Mouse (Mus musculus) hindbrain, embryonic 16.5 days (tissue): Measurements from ENCODE around the gene Arhgef3. TPM values are rescaled to one million over a fixed set of nuclear protein-coding genes. Genes with fewer than 3 reads are reported as not detected.

Experiments used
- ATAC-seq: fragments of 200-750 bp; cut with Nextera tagmentation; 2 replicates; pipeline ENCODE4 v1.8.0; 2017; ENCODE audit warnings: moderate TSS enrichment, moderate library complexity
- H3K27ac ChIP-seq: fragments of 300-500 bp; sonication (generic); 2 replicates; pipeline ENCODE4 v1.5.1; 2014; ENCODE audit warnings: low read depth, mild to moderate bottlenecking, control low read depth, low read length, moderate library complexity
- H3K27me3 ChIP-seq: fragments of 300-500 bp; sonication (generic); replicated peaks from 2 replicates; pipeline ENCODE4 v1.6.1; 2014; ENCODE audit warnings: low read length; ENCODE audit not compliant: control insufficient read depth, insufficient read depth
- H3K36me3 ChIP-seq: fragments of 300-500 bp; sonication (generic); 2 replicates; pipeline ENCODE4 v1.6.1; 2014; ENCODE audit warnings: mild to moderate bottlenecking, low read length, moderate library complexity, mixed read lengths; ENCODE audit not compliant: control insufficient read depth, insufficient read depth
- H3K4me1 ChIP-seq: fragments of 300-500 bp; sonication (generic); 2 replicates; pipeline ENCODE4 v1.6.1; 2014; ENCODE audit warnings: low read depth, low read length; ENCODE audit not compliant: control insufficient read depth, insufficient read depth
- H3K4me2 ChIP-seq: fragments of 300-500 bp; sonication (generic); 2 replicates; pipeline ENCODE4 v1.6.1; 2014; ENCODE audit warnings: mild to moderate bottlenecking, low read length, control low read depth, moderate library complexity
- H3K4me3 ChIP-seq: fragments of 300-500 bp; sonication (generic); 2 replicates; pipeline ENCODE4 v1.5.1; 2014; ENCODE audit warnings: mild to moderate bottlenecking, low read length, control low read depth, moderate library complexity
- H3K9ac ChIP-seq: fragments of 300-500 bp; sonication (generic); 2 replicates; pipeline ENCODE4 v1.6.1; 2014; ENCODE audit warnings: low read depth, mild to moderate bottlenecking, control low read depth, low read length, moderate library complexity
- H3K9me3 ChIP-seq: fragments of 300-500 bp; sonication (generic); 2 replicates; pipeline ENCODE4 v1.6.1; 2014; ENCODE audit warnings: mild to moderate bottlenecking, low read length, moderate library complexity; ENCODE audit not compliant: control insufficient read depth
- WGBS: fragments of 180-500 bp; shearing (Covaris S2); extraction: QIAGEN DNeasy Blood & Tissue Kit; methylation state at CpG from one replicate; pipeline ENCODE4 v1.1.7; 2014; 5-methylcytosine and 5-hydroxymethylcytosine counted together
- polyA plus RNA-seq: library from polyadenylated mRNA; unstranded; fragments of >200 nt; fragmentation: Nextera tagmentation; extraction: Ambion mirVana; gene quantifications from 2 replicates; pipeline ENCODE4 v1.2.1, GENCODE M21; 2015

Arhgef3 gene
- polyA plus RNA-seq, 1 experiment from 2014 or later = 18.4 TPM

DNA sequence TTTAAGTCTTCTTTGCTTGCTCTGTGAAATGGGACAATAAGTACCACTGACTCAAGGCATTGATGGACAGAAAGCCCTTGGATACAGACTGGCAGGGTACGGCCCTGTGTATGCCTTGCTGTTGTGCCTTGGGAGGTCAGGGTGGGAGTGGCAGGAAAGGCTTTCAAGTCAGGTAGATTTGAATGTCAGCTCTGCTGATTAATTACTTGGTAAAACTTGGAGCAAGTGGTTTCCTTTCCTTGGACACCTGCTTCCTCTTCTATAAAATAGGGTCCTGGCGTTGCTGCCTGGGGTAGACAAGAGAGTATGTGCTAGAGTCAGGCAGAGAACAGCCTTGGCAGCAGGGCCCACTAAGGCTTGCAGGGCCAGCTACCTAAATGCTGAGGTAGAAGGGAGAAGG is 233.4 kb downstream of the Arhgef3 start:
- 86% methylated on average over 2 of the region's 2 CpGs for WGBS
- Histone ChIP-seq H3K9me3 (no peaks in the 10 kb centered on the region), H3K4me3 (no peak overlapping the region), H3K27me3 (no peaks in the 10 kb centered on the region), H3K9ac (no peak overlapping the region), H3K36me3 (no peaks in the 10 kb centered on the region), H3K27ac (no peak overlapping the region), H3K4me1 (no peaks in the 10 kb centered on the region), H3K4me2 (no peak overlapping the region)
- ATAC-seq = no peak

DNA sequence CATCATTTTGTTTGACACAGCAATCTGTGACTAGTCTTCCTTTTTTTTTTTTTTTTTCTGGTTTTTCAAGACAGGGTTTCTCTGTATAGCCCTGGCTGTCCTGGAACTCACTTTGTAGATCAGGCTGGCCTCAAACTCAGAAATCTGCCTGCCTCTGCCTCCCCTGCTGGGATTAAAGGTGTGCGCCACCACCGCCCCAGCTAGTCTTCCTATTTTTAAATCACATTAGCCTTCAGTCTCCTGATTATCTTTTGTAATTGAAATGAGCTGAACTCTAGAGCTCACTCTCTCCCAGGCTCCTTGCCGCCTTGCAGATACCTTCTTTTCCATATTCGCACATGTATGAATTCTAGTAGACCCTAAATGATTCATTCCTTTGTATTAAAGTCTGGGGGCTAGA is 234.0 kb downstream of the Arhgef3 start:
- no peak overlapping the region for H3K4me2 ChIP-seq
- ATAC-seq = no peak
- H3K4me3 ChIP-seq = no peak overlapping the region
- no peaks in the 10 kb centered on the region for H3K4me1 ChIP-seq
- H3K27ac ChIP-seq = no peak overlapping the region
- H3K36me3 ChIP-seq = no peaks in the 10 kb centered on the region
- no peak overlapping the region for H3K9ac ChIP-seq
- no peaks in the 10 kb centered on the region for H3K27me3 ChIP-seq
- WGBS = 83% methylated on average over 4 of the region's 4 CpGs
- H3K9me3 ChIP-seq = no peaks in the 10 kb centered on the region

DNA sequence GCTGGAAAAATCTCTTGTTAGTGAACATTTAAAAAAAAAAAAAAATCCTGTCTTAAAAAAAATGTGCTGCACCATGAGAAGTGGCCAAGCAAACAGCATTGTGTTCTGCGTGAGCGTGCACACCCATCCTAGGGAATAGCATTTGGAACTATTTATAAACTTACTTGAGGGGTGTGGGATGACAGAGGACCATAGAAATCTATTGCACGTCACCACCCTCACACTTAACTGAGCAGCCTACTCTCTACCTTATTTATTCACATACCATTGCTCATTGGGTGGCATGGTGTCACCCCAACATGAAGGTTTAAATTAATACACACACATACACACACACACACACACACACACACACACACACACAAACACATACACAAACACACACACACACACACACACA is 234.4 kb downstream of the Arhgef3 start:
- H3K4me2 ChIP-seq = no peak overlapping the region
- H3K36me3 ChIP-seq = no peaks in the 10 kb centered on the region
- H3K27ac ChIP-seq = no peak overlapping the region
- no peaks in the 10 kb centered on the region for H3K27me3 ChIP-seq
- H3K9me3 ChIP-seq = no peaks in the 10 kb centered on the region
- H3K4me3 ChIP-seq = no peak overlapping the region
- H3K9ac ChIP-seq = no peak overlapping the region
- no peaks in the 10 kb centered on the region for H3K4me1 ChIP-seq
- ATAC-seq = no peak
- WGBS = 84% methylated on average over 3 of the region's 3 CpGs

DNA sequence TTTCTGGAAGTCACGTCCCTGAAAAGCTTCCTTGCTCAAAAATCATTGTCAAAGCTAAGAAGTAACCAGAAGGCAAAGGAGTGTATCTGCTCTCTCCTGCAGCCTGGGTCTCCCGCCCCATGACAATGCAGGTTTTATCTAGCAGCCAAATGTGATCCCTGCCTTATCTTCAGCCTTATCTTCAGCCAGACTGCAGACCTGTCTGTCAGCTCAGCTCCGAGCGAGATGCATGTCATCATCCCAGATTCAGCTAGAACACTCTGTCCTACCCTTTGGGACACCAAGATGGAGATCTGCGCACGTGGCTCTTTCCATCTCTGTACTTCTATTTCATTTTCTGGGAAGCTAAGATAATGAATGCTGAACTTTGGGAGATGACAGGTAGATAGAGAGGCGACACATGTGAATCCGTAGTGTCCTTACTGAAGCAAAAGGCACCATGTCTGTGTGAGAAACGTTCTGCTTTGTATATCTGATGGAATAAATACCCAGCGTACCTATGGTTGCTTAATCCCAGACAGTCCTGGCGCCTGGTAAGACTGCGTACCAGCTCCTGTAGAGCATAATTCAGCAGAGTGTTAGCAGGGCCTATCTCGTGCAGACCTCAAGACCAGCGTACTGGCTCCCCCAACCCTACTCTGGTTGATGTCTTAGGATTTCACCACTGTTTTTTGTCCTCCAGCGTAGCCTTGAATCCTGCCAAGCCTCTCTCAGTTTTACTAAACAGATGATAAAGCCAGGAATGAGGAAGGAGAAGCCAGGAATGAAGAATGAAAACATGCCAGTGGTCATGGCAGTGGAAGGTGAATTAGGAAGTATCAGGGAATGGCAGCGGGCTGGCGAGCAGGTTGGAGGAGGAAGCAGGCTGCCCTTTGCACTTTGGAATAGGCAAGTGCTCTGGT is 235.4 kb downstream of the Arhgef3 start:
- H3K9me3 ChIP-seq = no peaks in the 10 kb centered on the region
- H3K4me2 ChIP-seq = no peak overlapping the region
- no peak overlapping the region for H3K27ac ChIP-seq
- WGBS = 87% methylated on average over 17 of the region's 17 CpGs
- no peaks in the 10 kb centered on the region for H3K27me3 ChIP-seq
- H3K4me1 ChIP-seq = no peaks in the 10 kb centered on the region
- ATAC-seq = no peak
- H3K9ac ChIP-seq = no peak overlapping the region
- no peaks in the 10 kb centered on the region for H3K36me3 ChIP-seq
- H3K4me3 ChIP-seq = no peak overlapping the region

DNA sequence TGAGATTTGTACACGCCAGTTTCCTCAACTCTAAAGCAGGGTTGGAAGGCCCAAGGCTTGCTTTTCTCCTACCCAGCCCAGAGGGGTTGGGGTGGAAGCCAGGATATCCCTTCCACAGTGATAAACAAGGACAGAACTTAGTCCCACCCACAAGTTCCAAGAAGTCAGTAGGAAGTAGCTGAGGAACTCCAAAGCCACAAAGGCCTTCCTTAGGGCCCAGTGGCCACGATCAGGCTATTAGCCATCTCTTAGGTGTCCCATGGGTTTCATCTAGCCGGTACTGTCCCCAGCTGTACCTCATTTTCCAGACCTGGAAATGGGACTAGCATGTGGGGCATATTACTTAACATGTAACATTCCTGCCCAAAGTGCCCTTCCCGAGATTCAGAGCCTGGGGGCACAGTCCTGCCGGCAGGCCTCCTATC is 236.4 kb downstream of the Arhgef3 start:
- ATAC-seq = no peak

DNA sequence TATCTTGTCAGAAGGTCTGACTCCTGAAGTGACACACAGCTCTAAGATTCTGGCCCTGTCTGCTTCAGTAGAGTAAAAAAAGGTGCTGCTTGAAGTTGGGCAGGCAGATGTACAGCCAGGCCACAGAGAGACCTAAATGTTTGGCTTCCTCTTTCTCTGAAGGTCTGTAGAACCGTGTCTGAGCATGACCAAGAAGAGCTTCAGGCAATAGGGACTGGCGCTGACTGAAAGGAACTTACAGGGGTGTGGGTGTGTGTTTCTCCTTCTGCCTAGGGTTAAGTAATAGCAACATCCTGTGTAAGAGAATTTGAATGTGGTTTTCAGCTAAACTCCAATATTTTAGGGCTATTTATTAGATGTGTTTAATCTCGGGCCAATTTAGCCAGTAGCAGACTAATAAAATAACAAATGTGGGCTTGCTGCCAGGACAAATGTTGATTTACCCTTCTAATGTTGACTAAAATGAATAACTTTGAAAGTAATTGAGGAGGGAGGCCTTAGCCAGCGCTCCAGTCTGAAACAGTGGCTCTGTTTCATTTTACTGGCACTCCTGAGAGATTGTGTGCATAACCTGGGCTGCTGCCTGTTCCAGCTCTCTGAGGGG is 236.9 kb downstream of the Arhgef3 start:
- ATAC-seq = no peak
- whole genome bisulfite sequencing = 73% methylated on average over 4 of the region's 4 CpGs
- H3K9me3 ChIP-seq = no peaks in the 10 kb centered on the region
- H3K4me3 ChIP-seq = no peak overlapping the region
- H3K9ac ChIP-seq = no peak overlapping the region
- no peaks in the 10 kb centered on the region for H3K27me3 ChIP-seq
- H3K4me2 ChIP-seq = no peak overlapping the region
- H3K36me3 ChIP-seq = no peaks in the 10 kb centered on the region
- H3K27ac ChIP-seq = no peak overlapping the region; the same call in 1 of the 2 replicates
- no peaks in the 10 kb centered on the region for H3K4me1 ChIP-seq

More for the DNA sequence above, 236.4 kb downstream of the Arhgef3 start:
- WGBS = 80% methylated on average over 5 of the region's 5 CpGs
- Histone ChIP-seq H3K4me3 (no peak overlapping the region), H3K27ac (no peak overlapping the region; the same call in 1 of the 2 replicates), H3K9ac (no peak overlapping the region), H3K27me3 (no peaks in the 10 kb centered on the region), H3K9me3 (no peaks in the 10 kb centered on the region), H3K4me1 (no peaks in the 10 kb centered on the region), H3K4me2 (no peak overlapping the region), H3K36me3 (no peaks in the 10 kb centered on the region)

DNA sequence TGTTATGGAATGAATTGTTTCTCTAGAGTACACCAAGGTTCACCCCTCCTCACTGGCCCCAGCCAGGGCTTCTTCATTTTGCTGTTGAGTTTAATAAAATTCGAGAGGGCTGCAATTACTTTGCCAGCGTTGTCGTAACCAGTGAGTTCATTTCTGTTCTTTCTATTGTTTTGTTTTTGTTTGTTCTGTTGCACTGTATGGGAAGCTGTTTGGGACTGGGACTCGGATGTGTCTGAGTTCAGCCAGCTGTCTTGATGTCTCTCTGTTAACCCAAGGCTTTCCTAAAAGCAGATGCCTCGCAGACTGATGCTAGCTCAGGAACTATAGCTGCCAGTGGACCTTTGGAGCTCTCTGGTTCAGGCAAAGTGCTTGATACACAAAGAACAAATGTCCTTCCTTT is 237.8 kb downstream of the Arhgef3 start:
- ATAC-seq = no peak
- WGBS = 81% methylated on average over 5 of the region's 5 CpGs
- H3K27me3 ChIP-seq = no peaks in the 10 kb centered on the region
- no peak overlapping the region for H3K27ac ChIP-seq
- no peaks in the 10 kb centered on the region for H3K9me3 ChIP-seq
- no peak overlapping the region for H3K4me2 ChIP-seq
- no peaks in the 10 kb centered on the region for H3K36me3 ChIP-seq
- H3K4me1 ChIP-seq = no peaks in the 10 kb centered on the region
- no peak overlapping the region for H3K9ac ChIP-seq
- no peak overlapping the region for H3K4me3 ChIP-seq

DNA sequence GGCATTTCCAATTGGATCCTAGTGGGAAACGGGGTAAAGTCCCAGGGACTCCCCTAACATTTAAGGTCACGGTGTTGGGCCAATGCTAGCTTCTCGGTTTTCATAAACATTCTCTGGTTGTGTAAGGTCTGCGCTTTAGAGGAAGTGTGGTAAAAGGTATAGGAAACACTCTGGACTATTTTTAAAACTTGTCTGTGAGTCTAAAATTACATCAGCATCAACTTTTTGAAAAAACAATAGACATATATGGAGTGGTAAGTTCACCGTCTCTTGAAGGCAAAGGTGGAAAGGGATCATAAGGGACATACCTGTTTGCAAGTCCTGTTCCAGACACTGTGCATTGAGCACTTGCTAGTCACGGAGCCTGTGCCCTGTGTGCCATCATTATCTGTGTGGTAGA is 240.5 kb downstream of the Arhgef3 start:
- Histone ChIP-seq H3K4me3 (no peak overlapping the region), H3K4me2 (no peak overlapping the region), H3K9ac (no peak overlapping the region), H3K36me3 (no peaks in the 10 kb centered on the region), H3K27me3 (no peaks in the 10 kb centered on the region), H3K9me3 (no peaks in the 10 kb centered on the region), H3K4me1 (peaks cover under 1% of the 10 kb centered on the region; the same call in 1 of the 2 replicates), H3K27ac (no peak overlapping the region)
- no peak for ATAC-seq
- WGBS = 94% methylated on average over 6 of the region's 6 CpGs

DNA sequence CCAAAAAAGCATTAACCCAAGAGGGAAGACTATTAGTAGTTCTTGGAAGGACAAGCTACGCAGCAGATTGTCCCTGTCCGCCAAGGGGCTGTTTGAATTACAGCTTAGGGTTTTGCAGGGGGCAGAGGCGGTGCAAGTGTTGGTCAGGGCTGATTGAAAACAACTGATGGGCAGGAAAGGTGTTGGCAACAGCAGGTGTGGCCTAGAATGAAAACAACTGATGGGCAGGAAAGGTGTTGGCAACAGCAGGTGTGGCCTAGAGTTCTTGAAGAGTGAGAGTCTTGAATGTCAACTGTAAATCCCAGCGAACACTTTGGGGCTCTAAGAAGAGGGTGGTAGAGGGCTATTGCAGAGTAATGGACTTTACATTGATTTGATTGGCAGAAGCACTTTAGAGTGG is 241.2 kb downstream of the Arhgef3 start:
- ATAC-seq = no peak

More for the DNA sequence above, 241.2 kb downstream of the Arhgef3 start:
- no peaks in the 10 kb centered on the region for H3K36me3 ChIP-seq
- H3K9me3 ChIP-seq = no peaks in the 10 kb centered on the region
- no peak overlapping the region for H3K4me2 ChIP-seq
- H3K9ac ChIP-seq = no peak overlapping the region
- H3K27ac ChIP-seq = no peak overlapping the region
- WGBS = 86% methylated on average over 4 of the region's 4 CpGs
- H3K27me3 ChIP-seq = no peaks in the 10 kb centered on the region
- H3K4me1 ChIP-seq = peaks cover 4% of the 10 kb centered on the region; the same call in 1 of the 2 replicates
- H3K4me3 ChIP-seq = no peak overlapping the region
